Mouse (Mus musculus) cerebellum, adult 18-20 months (tissue): ENCODE results near the gene Commd1.

Source experiments
- DNase-seq, 2 experiments: peaks; one replicate each; pipeline ENCODE4 v3.0.0; 2021

Gene Commd1

DNA sequence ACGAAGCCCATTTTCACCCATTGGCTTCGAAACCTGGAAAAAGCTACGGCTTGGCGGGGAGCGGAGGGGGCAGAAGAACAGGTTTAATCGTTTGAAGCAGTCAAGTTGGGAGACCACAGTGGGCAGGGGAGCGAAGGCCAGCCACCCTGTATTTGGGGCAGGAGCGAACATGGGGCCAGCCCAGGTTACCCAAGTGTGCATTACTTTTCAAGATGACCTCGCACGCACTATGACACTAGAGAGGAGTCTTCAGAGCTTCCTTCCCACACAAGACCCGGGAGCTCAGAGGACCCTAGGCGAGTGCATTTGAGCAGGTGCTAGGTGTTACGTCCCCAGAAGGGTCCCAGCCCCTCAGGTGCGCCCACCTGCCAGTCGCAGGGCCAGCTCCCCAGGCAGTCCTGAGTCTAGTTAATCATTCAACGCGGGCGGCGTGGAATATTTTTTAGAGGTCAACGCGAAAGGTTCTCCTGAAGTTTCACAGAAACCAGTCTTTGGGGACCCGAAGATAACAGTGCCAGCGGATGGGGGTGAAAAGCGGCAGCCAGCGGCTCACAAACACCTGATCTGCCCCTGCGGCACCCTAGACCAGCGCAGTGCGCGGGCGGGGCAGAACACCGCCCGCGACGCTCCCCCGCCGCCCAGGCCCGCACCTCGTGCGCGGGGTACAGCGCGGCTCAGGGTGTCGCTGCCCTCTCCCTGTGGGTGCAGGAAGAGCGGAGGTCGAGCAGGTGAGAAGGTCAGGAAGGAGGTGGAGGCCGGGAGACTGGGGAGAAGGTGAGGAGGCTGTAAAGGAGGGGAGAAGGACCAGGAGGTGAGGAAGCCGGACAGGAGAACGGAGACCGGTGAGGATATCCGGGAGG is 123.5 kb downstream of the Commd1 start:
- no peak for DNase-seq

DNA sequence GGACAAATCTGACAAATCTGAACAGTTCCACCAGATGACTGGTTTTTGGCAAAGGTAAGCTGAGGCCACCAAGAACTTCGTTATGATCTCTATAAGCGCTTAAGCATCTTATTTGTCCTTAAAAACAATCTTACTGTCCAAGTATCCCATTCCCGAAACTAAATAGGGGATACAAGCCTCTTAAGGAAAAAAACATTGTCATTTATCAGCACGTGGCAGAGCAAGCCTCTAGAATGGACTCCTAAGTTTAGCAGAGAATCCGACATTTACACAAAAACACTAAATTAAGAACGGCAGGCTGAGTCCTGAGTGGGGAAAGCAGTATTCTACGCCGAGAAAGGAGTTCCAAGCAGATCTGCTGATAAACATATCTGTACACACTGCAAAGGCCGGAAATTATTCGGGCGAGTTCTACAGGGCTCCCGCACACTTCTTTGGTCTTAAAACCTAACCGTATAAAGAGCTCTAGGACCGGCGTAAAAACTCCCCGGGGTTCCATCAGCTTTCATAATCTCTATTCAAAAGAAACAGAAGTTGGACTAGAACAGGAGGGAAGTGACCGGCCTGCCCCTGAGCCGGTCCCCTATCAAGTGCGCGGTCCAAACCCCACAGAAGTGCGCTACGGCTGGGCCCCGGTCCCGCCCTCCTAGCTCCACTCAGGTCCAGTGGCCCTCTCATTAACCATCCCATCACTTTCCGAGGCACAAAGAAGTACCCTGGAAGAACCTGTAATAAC is 124.3 kb downstream of the Commd1 start:
- no peak for DNase-seq

DNA sequence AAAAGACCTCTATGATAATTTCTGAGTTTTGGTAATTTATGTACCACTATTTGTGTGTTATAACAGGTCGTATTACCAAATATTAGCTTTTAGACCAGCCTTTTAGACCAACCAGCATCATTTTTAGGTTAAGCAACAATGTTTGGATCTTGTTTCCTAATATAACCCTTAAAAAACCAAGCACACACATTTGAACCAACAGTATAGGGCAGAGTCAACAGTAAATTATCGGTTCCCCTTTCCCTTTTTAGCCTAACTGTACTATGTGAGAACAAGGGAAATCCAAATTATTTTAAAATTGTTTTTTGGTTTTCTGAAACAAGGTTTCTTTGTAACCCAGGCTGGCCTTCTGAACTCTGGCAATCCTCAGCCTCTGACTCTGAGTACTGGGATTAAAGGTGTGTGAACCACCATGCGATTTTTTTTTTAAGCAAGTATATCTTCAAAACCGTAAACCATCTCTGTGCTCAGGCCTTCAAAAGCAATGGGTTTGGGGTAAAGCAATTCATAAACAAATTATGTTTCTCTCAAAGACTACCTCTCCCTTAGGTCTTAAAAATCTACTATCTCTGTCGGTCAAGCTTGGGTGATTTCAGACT is 125.0 kb downstream of the Commd1 start:
- DNase-seq = no peak

DNA sequence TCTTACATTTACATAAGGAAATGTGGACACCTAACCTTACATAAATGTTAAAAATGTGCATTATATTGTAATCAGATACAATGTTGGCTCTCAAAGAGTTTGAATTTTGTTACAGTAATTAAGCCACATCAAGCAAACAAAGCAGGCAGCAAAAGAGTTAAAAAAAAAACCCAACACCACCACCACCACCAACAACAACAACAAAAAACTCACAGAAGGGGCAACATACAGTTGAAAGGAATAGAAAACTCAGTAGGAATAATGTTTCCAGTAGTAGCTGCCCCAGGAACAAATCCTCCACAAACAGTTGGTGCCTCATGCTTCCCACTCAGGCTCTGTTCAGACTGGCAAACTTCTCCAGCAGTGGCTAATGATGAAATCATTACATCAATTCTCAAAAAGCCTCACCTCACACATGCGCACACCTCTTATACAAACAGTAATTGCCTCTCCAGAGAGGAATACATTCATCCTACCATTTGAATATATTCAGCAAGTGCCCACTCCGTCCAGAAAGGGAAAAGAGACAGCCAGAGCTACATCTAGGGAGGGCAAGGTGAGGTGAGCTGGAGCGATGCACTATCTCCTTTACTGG is 125.7 kb downstream of the Commd1 start:
- DNase-seq = no peak

DNA sequence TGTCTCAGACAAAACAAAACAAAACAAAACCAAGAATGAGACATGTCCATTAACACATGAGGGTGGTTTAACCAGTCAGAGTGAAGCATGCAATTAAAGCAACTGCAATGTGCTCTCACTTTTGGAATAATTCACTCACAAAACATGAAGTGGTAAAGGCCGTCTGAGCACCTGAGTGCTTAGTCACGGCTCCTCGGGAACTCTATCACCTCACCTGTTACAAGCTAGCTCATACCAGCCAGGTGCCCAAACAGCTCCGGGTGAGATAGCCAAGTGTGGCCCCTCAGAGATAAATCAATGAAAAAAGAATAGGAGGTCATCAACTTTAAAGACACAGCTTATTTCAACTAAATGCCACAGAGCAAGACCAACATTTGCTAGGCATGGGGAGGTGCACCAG is 127.6 kb downstream of the Commd1 start:
- DNase-seq = no peak

DNA sequence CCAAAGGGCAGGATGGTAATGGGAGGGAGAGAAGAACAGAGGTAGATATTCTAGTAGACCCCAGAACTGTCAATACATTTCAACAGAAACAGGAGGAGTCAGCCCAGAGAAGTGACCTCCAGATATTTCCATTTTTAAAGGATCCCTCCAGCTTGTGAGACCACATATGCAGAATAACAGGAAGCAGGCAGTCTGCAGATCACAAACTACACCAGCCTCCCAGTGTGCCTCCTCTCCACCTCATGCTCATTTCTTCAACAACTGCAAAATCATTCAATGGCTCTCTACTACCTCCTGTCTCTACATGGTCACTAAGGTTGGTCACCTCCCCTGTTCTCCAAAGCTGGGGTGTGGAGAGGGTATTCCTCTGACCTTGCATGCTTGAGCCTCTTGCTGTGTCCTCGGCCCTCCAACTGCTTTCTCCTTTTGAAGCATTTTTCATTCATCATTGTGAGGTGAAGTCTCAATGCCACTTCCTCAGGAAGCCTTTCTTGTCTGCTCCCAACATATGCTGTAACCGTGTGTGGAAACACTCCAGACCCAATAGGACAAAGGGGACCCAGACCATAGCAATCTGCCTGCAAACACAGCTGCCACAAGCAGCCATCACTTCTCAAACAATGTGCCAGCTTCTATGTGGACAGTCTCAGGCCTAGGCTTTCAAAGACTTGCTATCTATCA is 128.6 kb downstream of the Commd1 start:
- DNase-seq = no peak

DNA sequence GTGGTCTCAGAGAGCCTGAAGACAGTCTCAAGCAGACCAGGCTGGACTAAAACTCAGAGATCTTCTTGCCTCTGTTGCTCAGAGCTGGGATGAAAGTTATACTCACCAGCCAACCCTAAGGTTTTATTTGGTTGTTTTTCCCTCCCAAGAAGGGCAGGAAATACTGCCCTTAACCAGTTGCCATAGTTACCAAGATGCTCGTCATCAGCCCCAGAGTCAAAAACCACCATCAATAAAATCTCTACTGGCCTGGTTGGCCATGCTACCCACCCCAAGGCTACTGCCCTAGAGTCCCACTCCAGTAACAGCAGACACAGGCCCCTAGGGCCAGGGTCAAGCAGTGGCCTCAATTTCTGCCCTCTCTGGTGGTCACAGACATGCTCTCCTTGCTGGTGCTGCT is 129.7 kb downstream of the Commd1 start:
- no peak for DNase-seq

DNA sequence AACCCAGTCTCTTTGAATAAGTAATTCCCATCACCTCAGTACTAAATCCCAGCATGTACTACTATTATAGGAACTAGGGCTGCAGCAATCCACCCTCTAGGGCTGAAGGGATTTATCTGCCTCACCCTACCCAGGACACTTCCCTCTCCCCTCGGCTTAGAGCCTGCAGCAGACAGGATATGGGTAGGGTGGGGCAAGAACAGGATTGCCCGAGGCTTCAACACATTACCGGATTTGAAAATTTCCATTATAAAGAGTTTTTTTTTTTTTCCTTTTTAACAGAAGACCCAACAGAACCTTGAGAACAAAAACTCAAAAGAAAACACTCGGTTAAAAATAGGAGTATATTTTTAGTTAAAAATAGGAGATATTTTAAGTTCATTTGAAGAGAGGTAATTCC is 130.8 kb downstream of the Commd1 start:
- no peak for DNase-seq

DNA sequence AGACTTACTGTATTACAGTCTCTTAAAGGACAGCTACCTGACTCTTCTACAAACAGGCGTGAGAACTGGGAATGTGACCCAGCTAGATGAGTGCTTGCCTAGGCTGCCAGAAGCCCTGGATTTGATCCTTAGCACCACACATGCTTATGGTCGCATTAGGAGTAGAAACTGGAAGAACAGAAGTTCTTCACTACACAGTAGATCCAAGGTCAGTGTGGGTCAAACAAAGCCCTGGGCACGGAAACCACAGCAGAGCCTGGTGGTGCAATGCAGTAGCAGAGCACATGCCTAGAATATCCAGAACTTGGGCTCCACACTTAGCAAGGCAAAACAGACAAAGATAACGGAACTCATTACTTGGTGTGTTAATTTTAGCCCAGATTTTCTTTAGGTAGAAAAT is 132.1 kb downstream of the Commd1 start:
- DNase-seq = no peak

DNA sequence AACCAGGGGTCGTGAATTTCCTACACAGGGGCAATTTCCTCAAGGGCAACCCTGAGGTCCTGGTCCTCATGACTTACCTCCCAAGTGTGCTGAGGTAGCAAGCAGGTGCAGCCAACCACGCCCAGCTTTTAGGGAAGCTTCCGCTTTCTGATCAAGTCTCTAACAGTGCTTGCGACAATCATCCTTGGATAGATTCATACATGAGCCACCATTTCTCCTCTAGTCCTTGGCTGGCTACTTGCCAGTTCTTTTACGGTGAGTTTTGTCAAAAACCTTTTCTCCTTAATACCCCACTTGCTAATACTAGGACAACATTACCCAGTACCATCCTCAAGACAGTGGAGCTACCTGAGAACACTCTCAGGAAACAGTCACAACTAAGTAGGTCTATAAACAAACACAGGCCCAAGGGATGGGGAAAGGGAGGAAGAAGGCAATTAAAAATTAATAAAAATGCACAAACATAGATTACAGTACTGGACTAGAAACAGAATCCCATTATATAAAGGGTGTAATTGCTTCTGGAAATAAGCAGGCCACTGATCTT is 133.5 kb downstream of the Commd1 start:
- DNase-seq = no peak

DNA sequence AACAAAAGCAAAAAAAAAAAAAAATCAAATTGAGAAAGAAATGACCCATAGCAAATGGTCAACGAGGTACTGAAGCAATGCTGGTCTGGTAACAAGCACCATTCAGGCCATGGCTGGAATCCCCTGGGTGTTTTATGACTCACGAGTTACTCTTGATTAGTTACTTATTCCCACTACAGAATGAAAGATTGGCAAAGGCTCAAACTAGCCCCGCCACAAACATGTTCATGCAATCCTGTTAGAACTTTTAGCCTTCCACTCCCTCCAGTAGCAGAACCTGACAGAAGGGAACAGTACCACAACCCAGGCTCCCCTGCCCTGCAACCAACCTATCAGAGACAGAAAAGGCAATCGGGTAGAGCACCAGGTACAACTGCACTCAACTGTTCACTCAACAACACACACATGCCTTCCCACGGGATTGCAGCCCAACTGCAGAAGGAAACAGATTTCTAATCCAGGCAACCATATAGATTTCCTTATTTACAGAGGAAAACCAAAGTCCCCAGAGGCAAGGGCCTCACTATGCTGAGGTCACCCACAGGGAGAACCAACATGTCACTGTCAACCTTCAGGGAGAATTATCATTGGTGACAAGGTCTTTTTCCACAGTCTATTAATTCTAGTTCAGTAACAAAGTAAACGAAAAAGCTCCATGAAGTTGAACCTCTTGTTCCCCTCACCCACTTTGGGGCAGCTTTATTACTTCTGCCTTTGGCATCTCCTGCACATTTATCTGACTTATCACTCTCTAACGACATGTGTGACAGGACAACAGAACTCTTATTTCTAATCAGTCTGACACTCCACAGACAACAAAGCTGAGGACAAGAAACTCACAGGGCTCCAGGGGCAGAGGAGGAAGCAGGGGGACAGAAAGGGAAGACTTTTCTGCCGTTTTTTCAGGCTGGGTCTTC is 134.2 kb downstream of the Commd1 start:
- DNase-seq = no peak

DNA sequence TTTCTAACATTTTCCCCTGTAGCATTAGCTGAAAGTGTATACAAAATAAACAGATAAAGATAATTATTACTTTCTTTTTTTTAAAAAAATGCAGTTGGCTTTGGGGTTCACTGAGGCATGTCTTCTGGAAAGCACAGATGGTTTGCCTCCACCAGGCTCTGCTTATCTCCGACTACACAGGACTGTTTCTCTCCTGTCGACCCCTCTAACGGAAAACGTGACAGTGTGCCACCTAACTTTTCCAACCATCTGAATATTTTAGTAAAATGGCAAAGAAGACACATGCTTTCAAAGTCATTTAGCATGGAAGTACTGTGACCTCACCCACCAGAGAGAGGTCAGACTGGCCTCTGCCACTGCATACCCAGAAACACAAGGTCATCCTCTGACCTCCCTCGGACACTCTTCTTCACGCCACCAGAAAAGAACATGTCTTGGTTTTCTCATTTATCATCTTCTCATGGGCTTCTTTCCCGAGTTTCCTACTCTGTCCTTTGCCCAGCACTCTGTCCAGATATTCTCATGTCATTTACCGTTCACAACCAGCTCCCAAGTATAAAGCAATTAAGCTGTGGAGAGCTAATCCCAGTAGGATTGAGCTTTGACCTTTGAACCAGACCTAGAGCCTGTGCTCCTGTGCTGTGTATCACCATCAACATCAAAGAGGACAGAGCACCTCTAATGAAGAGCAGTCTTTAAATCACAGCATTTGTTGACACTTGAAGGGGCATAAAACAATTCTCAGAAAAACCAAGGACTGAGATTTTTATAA is 135.0 kb downstream of the Commd1 start:
- no peak for DNase-seq
